Mouse (Mus musculus) lung, postnatal 0 days (tissue): ENCODE results near the gene Pycard. TPM values are rescaled to one million over a fixed set of nuclear protein-coding genes. Genes with fewer than 3 reads are reported as not detected.

Experiments
- ATAC-seq: fragments of 200-750 bp; cut with Nextera tagmentation; 2 replicates; pipeline ENCODE4 v1.8.0; 2017; ENCODE audit warnings: moderate library complexity
- DNase-seq: peaks from one replicate; pipeline ENCODE4 v3.0.0-alpha.2; 2016; ENCODE audit warnings: low spot score
- H3K27ac ChIP-seq: fragments of 300-500 bp; sonication (generic); 2 replicates; pipeline ENCODE4 v1.5.1; 2014; ENCODE audit warnings: antibody characterized with exemption, mild to moderate bottlenecking, low read length, mixed read lengths
- H3K27me3 ChIP-seq: fragments of 300-500 bp; sonication (generic); replicated peaks from 2 replicates; pipeline ENCODE4 v1.6.1; 2014; ENCODE audit warnings: low read length, mixed read lengths; ENCODE audit not compliant: insufficient read depth
- H3K36me3 ChIP-seq: fragments of 300-500 bp; sonication (generic); 2 replicates; pipeline ENCODE4 v1.6.1; 2014; ENCODE audit warnings: low read length, mixed read lengths; ENCODE audit not compliant: insufficient read depth
- H3K4me1 ChIP-seq: fragments of 300-500 bp; sonication (generic); 2 replicates; pipeline ENCODE4 v1.6.1; 2014; ENCODE audit warnings: antibody characterized with exemption, low read depth, low read length, mixed read lengths; ENCODE audit not compliant: insufficient read depth
- H3K4me2 ChIP-seq: fragments of 300-500 bp; sonication (generic); replicated peaks from 2 replicates; pipeline ENCODE4 v1.6.1; 2014; ENCODE audit warnings: low read depth, mild to moderate bottlenecking, low read length, moderate library complexity, mixed read lengths
- H3K4me3 ChIP-seq: fragments of 300-500 bp; sonication (generic); 2 replicates; pipeline ENCODE4 v1.5.1; 2014; ENCODE audit warnings: low read depth, low read length
- H3K9ac ChIP-seq: fragments of 300-500 bp; sonication (generic); replicated peaks from 2 replicates; pipeline ENCODE4 v1.6.1; 2014; ENCODE audit warnings: low read depth, mild to moderate bottlenecking
- H3K9me3 ChIP-seq: fragments of 300-500 bp; sonication (generic); 2 replicates; pipeline ENCODE4 v1.6.1; 2016; ENCODE audit warnings: low read length, mixed read lengths
- CTCF ChIP-seq: IDR thresholded peaks from 2 replicates; pipeline ENCODE4 v1.5.1; 2016; ENCODE audit warnings: antibody characterized with exemption, mild to moderate bottlenecking
- EP300 ChIP-seq: IDR thresholded peaks from 2 replicates; pipeline ENCODE4 v1.6.1; 2016; ENCODE audit warnings: antibody characterized with exemption, mild to moderate bottlenecking, control low read depth
- WGBS: fragments of 180-500 bp; shearing (Covaris S2); extraction: QIAGEN DNeasy Blood & Tissue Kit; methylation state at CpG from one replicate; pipeline ENCODE4 v1.1.7; 2014; 5-methylcytosine and 5-hydroxymethylcytosine counted together
- polyA plus RNA-seq: library from polyadenylated mRNA; unstranded; fragments of >200 nt; fragmentation: Nextera tagmentation; extraction: Ambion mirVana; gene quantifications from 2 replicates; pipeline ENCODE4 v1.2.1, GENCODE M21; 2015

Pycard gene
- polyA plus RNA-seq, 1 experiment from 2014 or later: 33.7 TPM

GRCm38 (mm10) chr7:127967922-127968828, 25.5 kb downstream of the Pycard start:
- H3K4me2 ChIP-seq: peak overlapping the region; percentile 76
- peak; percentile 84 for DNase-seq
- under 1% methylated on average over 37 of the region's 42 CpGs for WGBS

GRCm38 (mm10) chr7:127967004-127967921, 26.4 kb downstream of the Pycard start, which contains the start of gene Fus:
Gene Fus (plus strand): TSS chr7:127967457.
- peak within 1 kb of the TSS; percentile 96 for H3K9ac ChIP-seq
- peaks cover 10% of the 10 kb centered on the region; the same call in 1 of the 2 replicates for H3K4me1 ChIP-seq
- no peak for TF ChIP-seq EP300
- TF ChIP-seq CTCF: peak; percentile 59
- peak within 1 kb of the TSS; percentile 76 for H3K4me2 ChIP-seq
- no peaks in the 10 kb centered on the region for H3K9me3 ChIP-seq
- ATAC-seq (peak; percentile 94), DNase-seq (peak; percentile 96)
- peak within 1 kb of the TSS; percentile 97 for H3K27ac ChIP-seq
- WGBS: under 1% methylated on average over 78 of the region's 92 CpGs
- H3K27me3 ChIP-seq: no peaks in the 10 kb centered on the region
- H3K36me3 ChIP-seq: peaks cover 14% of the 10 kb centered on the region; the same call in 1 of the 2 replicates
- H3K4me3 ChIP-seq: peak within 1 kb of the TSS; percentile 99

More at GRCm38 (mm10) chr7:127967922-127968828, 25.5 kb downstream of the Pycard start:
- ATAC-seq: peak; percentile 73
- Histone ChIP-seq H3K27ac (peak overlapping the region; percentile 97), H3K4me3 (peak overlapping the region; percentile 99), H3K9me3 (no peaks in the 10 kb centered on the region), H3K36me3 (peaks cover 19% of the 10 kb centered on the region; the same call in 1 of the 2 replicates), H3K4me1 (peaks cover 10% of the 10 kb centered on the region; the same call in 1 of the 2 replicates), H3K9ac (peak overlapping the region; percentile 96), H3K27me3 (no peaks in the 10 kb centered on the region)
- no peak for TF ChIP-seq EP300
- no peak for TF ChIP-seq CTCF

- Histone ChIP-seq H3K4me1 (peaks cover 10% of the 10 kb centered on the region; the same call in 1 of the 2 replicates), H3K36me3 (peaks cover 8% of the 10 kb centered on the region; the same call in 1 of the 2 replicates), H3K4me2 (peak overlapping the region; percentile 76), H3K27me3 (no peaks in the 10 kb centered on the region), H3K27ac (peak overlapping the region; percentile 97), H3K9ac (peak overlapping the region; percentile 96), H3K4me3 (peak overlapping the region; percentile 99), H3K9me3 (no peaks in the 10 kb centered on the region)
- no peak for ATAC-seq
- DNase-seq: peak; percentile 30
- TF ChIP-seq CTCF (no peak), EP300 (no peak)
- 9% methylated on average over 10 of the region's 10 CpGs for whole genome bisulfite sequencing
These were observed 27.2 kb downstream of the Pycard start for GRCm38 (mm10) chr7:127966371-127966918.

GRCm38 (mm10) chr7:127959364-127959763, 34.3 kb downstream of the Pycard start:
- Histone ChIP-seq H3K4me2 (no peak overlapping the region), H3K27me3 (no peaks in the 10 kb centered on the region), H3K4me3 (no peak overlapping the region), H3K4me1 (no peaks in the 10 kb centered on the region), H3K27ac (no peak overlapping the region), H3K36me3 (no peaks in the 10 kb centered on the region), H3K9me3 (no peaks in the 10 kb centered on the region), H3K9ac (no peak overlapping the region)
- no peak for TF ChIP-seq EP300
- no peak for TF ChIP-seq CTCF
- no peak for DNase-seq
- ATAC-seq: no peak
- 49% methylated on average over 5 of the region's 5 CpGs for WGBS

- no peak overlapping the region for H3K9ac ChIP-seq
- WGBS: 43% methylated on average over 13 of the region's 13 CpGs
- no peak overlapping the region for H3K27ac ChIP-seq
- H3K4me3 ChIP-seq: no peak overlapping the region
- H3K36me3 ChIP-seq: no peaks in the 10 kb centered on the region
- no peaks in the 10 kb centered on the region for H3K27me3 ChIP-seq
- ATAC-seq: no peak
- H3K4me1 ChIP-seq: no peaks in the 10 kb centered on the region
- no peak for TF ChIP-seq CTCF
- TF ChIP-seq EP300: no peak
- DNase-seq: no peak
- no peak overlapping the region for H3K4me2 ChIP-seq
- no peaks in the 10 kb centered on the region for H3K9me3 ChIP-seq
These were observed 40.6 kb downstream of the Pycard start for GRCm38 (mm10) chr7:127952864-127953581.
